Mouse (Mus musculus): ENCODE measurements around the gene Glrx5.

- TF ChIP-seq CTCF (IDR thresholded peaks at IDR 0.05; ENCODE audit: control insufficient read depth, insufficient read depth, insufficient read length) (no peak), USF1 (IDR thresholded peaks at IDR 0.05; ENCODE audit: low read depth) (no peak), MAX (IDR thresholded peaks at IDR 0.05) (no peak), CEBPB (IDR thresholded peaks at IDR 0.05; ENCODE audit: low read depth) (no peak)
Observed at GRCm38 (mm10) chr12:104996012-104996728, 36.3 kb upstream of the Glrx5 start.
